Mouse (Mus musculus) lung, postnatal 0 days (tissue): ENCODE data around the gene Cntn4.

Source experiments
- CTCF ChIP-seq: IDR thresholded peaks from 2 replicates; pipeline ENCODE4 v1.5.1; 2016; ENCODE audit warnings: antibody characterized with exemption, mild to moderate bottlenecking
- EP300 ChIP-seq: IDR thresholded peaks from 2 replicates; pipeline ENCODE4 v1.6.1; 2016; ENCODE audit warnings: antibody characterized with exemption, mild to moderate bottlenecking, control low read depth

GRCm38 (mm10) chr6:106566929-106567621, 889.6 kb downstream of the Cntn4 start:
- TF ChIP-seq CTCF (no peak), EP300 (no peak)
